9 mouse cellular contexts compared by ENCODE assay signal in genomic region chr1:139422941-139423340, GRCm38 (mm10). TPM values are rescaled to one million over a fixed set of nuclear protein-coding genes. Genes with fewer than 3 reads are reported as not detected.
DNase-seq lines count a peak whose midpoint lies in the region; ATAC-seq and TF ChIP-seq lines count a peak whose summit lies in the region.
"Had no signal": no experiment of that assay in that cellular context is flagged by ENCODE, and none has a peak within 500 bp of the region (broad histone marks: within the 10 kb centered on the region; RNA-seq: fewer than 3 reads in every experiment).

No protein-coding gene starts in this region.

- in situ Hi-C loops in ES-E14 (cut with MboI; ENCODE audit: low sequenced_read_pairs in 2 of 2, unreplicated experiment in 2 of 2), result no loop called here

- H3K9me3 ChIP-seq in ES-E14 (ENCODE audit: control insufficient read depth, insufficient read depth, low read depth, low read length), result no peaks in the 10 kb centered on the region
- no peaks in the 10 kb centered on the region for H3K9me3 ChIP-seq in embryonic facial prominence, embryonic 12.5 days
- no peaks in the 10 kb centered on the region for H3K9me3 ChIP-seq in hindbrain, embryonic 16.5 days (ENCODE audit: control insufficient read depth, low read length)
- H3K9me3 ChIP-seq in liver, embryonic 12.5 days (replicated peaks), result no peaks in the 10 kb centered on the region
- no peaks in the 10 kb centered on the region for H3K9me3 ChIP-seq in neural tube, embryonic 14.5 days (ENCODE audit: control insufficient read depth, low read length)

- ATAC-seq in embryonic facial prominence, embryonic 12.5 days (ENCODE audit: insufficient number of reproducible peaks, insufficient read depth, low FRiP score, low TSS enrichment), result no peak
- ATAC-seq in hindbrain, embryonic 16.5 days, result no peak
- no peak for ATAC-seq in liver, embryonic 12.5 days
- ATAC-seq in neural tube, embryonic 14.5 days (ENCODE audit: low read depth), result no peak

- peak overlapping the region; percentile 94; the same call in 1 of the 2 replicates for H3K9ac ChIP-seq in ES-E14 (ENCODE audit: insufficient read depth, low read depth, low read length, poor library complexity, severe bottlenecking)
- H3K9ac ChIP-seq in embryonic facial prominence, embryonic 12.5 days, result peak overlapping the region; percentile 84
- peak overlapping the region; percentile 98 for H3K9ac ChIP-seq in hindbrain, embryonic 16.5 days (ENCODE audit: low read depth, low read length)
- H3K9ac ChIP-seq in liver, embryonic 12.5 days, result peak overlapping the region; percentile 94
- peak overlapping the region; percentile 87 for H3K9ac ChIP-seq in neural tube, embryonic 14.5 days (replicated peaks; ENCODE audit: low read depth, low read length)

- H3K27me3 ChIP-seq in cerebellum, adult 2 months (ENCODE audit: control insufficient read depth, insufficient read depth, low read length), result no peaks in the 10 kb centered on the region
- no peaks in the 10 kb centered on the region for H3K27me3 ChIP-seq in embryonic facial prominence, embryonic 12.5 days
- H3K27me3 ChIP-seq in hindbrain, embryonic 16.5 days (replicated peaks; ENCODE audit: control insufficient read depth, insufficient read depth, low read length), result no peaks in the 10 kb centered on the region
- H3K27me3 ChIP-seq in liver, embryonic 12.5 days (replicated peaks), result no peaks in the 10 kb centered on the region
- H3K27me3 ChIP-seq in neural tube, embryonic 14.5 days (ENCODE audit: control insufficient read depth, insufficient read depth, low read length), result no peaks in the 10 kb centered on the region

- H3K36me3 ChIP-seq in ES-E14 (ENCODE audit: control insufficient read depth, insufficient read depth, low read length, poor library complexity, severe bottlenecking), result peaks cover 10% of the 10 kb centered on the region
- H3K36me3 ChIP-seq in embryonic facial prominence, embryonic 12.5 days, result peaks cover 4% of the 10 kb centered on the region; the same call in 1 of the 2 replicates
- H3K36me3 ChIP-seq in hindbrain, embryonic 16.5 days (ENCODE audit: control insufficient read depth, insufficient read depth, low read length), result no peaks in the 10 kb centered on the region
- H3K36me3 ChIP-seq in liver, embryonic 12.5 days, result peaks cover 12% of the 10 kb centered on the region
- H3K36me3 ChIP-seq in neural tube, embryonic 14.5 days (ENCODE audit: control insufficient read depth, insufficient read depth, low read length), result no peaks in the 10 kb centered on the region

- H3K4me1 ChIP-seq in cerebellum, adult 2 months (ENCODE audit: control insufficient read depth, insufficient read depth, low read length), result peaks cover 6% of the 10 kb centered on the region; the same call in 1 of the 2 replicates
- peaks cover 5 to 9% of the 10 kb centered on the region in 2 experiments; a peak in 2 of 4 replicates for H3K4me1 ChIP-seq in ES-E14 (ENCODE audit: control insufficient read depth in 2 of 2, insufficient read depth in 2 of 2, low read length in 2 of 2, poor library complexity in 1 of 2)
- H3K4me1 ChIP-seq in embryonic facial prominence, embryonic 12.5 days, result peaks cover 27% of the 10 kb centered on the region
- H3K4me1 ChIP-seq in hindbrain, embryonic 16.5 days (ENCODE audit: control insufficient read depth, insufficient read depth, low read depth, low read length), result peaks cover 33% of the 10 kb centered on the region
- H3K4me1 ChIP-seq in liver, embryonic 12.5 days, result peaks cover 39% of the 10 kb centered on the region
- peaks cover 31% of the 10 kb centered on the region for H3K4me1 ChIP-seq in neural tube, embryonic 14.5 days (ENCODE audit: control insufficient read depth, insufficient read depth, low read length)

- TF ChIP-seq CTCF in cerebellum, adult 2 months (IDR thresholded peaks at IDR 0.05; ENCODE audit: borderline replicate concordance, insufficient read depth, low read depth, low read length), result no peak

- no peak overlapping the region for H3K27ac ChIP-seq in cerebellum, adult 2 months (ENCODE audit: insufficient read depth, low read length)
- H3K27ac ChIP-seq in ES-E14 (ENCODE audit: insufficient read depth, low read depth, low read length, poor library complexity, severe bottlenecking), result no peak overlapping the region
- 0 out of 2 replicates have a peak overlapping the region, but pooled peaks have one; percentile 93 for H3K27ac ChIP-seq in embryonic facial prominence, embryonic 12.5 days
- H3K27ac ChIP-seq in hindbrain, embryonic 16.5 days (ENCODE audit: low read depth, low read length), result peak overlapping the region; percentile 93; the same call in 1 of the 2 replicates
- H3K27ac ChIP-seq in liver, embryonic 12.5 days, result peak overlapping the region; percentile 86; the same call in 1 of the 2 replicates
- no peak overlapping the region for H3K27ac ChIP-seq in neural tube, embryonic 14.5 days (ENCODE audit: low read depth, low read length)

- peak in 1 of 2 experiments; percentile 13 for DNase-seq in cerebellum, adult 2 months
- no peak for DNase-seq in cerebellum, adult 9-10 months
- no peak for DNase-seq in ES-E14 (ENCODE audit: low read depth, low spot score)
- no peak for DNase-seq in left cerebral cortex, adult 8-10 months (ENCODE audit: low spot score in 2 of 2)

- WGBS in cerebellum, adult 2 months, result 5% methylated on average over 10 of the region's 10 CpGs
- WGBS in embryonic facial prominence, embryonic 12.5 days, result 26% methylated on average over 10 of the region's 10 CpGs
- WGBS in hindbrain, embryonic 16.5 days, result 18% methylated on average over 10 of the region's 10 CpGs
- WGBS in liver, embryonic 12.5 days (ENCODE audit: insufficient replicate concordance), result 25% methylated on average over 10 of the region's 10 CpGs
- 26% methylated on average over 10 of the region's 10 CpGs for WGBS in neural tube, embryonic 14.5 days

- TF ChIP-seq POLR2A in cerebellum, adult 2 months (IDR thresholded peaks at IDR 0.05; ENCODE audit: borderline replicate concordance, insufficient read depth, low read length), result no peak

- H3K4me2 ChIP-seq in embryonic facial prominence, embryonic 12.5 days (replicated peaks), result peak overlapping the region; percentile 61
- H3K4me2 ChIP-seq in hindbrain, embryonic 16.5 days (ENCODE audit: low read length), result peak overlapping the region; percentile 64
- peak overlapping the region; percentile 85 for H3K4me2 ChIP-seq in liver, embryonic 12.5 days
- H3K4me2 ChIP-seq in neural tube, embryonic 14.5 days (ENCODE audit: low read depth, low read length), result peak overlapping the region; percentile 88

- H3K4me3 ChIP-seq in cerebellum, adult 2 months (replicated peaks; ENCODE audit: insufficient read depth, low read depth, low read length), result peak overlapping the region; percentile 91
- H3K4me3 ChIP-seq in ES-E14 (ENCODE audit: insufficient read depth in 1 of 2, low read depth in 1 of 2, low read length in 2 of 2, poor library complexity in 1 of 2, severe bottlenecking in 1 of 2), result peak overlapping the region; percentile 83 to 94
- H3K4me3 ChIP-seq in embryonic facial prominence, embryonic 12.5 days, result peak overlapping the region; percentile 77
- peak overlapping the region; percentile 97 for H3K4me3 ChIP-seq in hindbrain, embryonic 16.5 days (ENCODE audit: low read length)
- H3K4me3 ChIP-seq in liver, embryonic 12.5 days, result peak overlapping the region; percentile 87
- H3K4me3 ChIP-seq in neural tube, embryonic 14.5 days (ENCODE audit: low read depth, low read length), result peak overlapping the region; percentile 96

TF ChIP-seq in ES-E14, 5 proteins besides CTCF, POLR2A, EP300 and RAD21:
- TF ChIP-seq ZC3H11A (IDR thresholded peaks at IDR 0.05; ENCODE audit: borderline replicate concordance, low read depth, low read length) (no peak), HCFC1 (IDR thresholded peaks at IDR 0.05; ENCODE audit: borderline replicate concordance, insufficient read depth, low read length) (no peak), MAFK (IDR thresholded peaks at IDR 0.05; ENCODE audit: insufficient read depth, low read depth, low read length) (no peak), CHD2 (IDR thresholded peaks at IDR 0.05; ENCODE audit: low read depth, low read length) (no peak), ZNF384 (IDR thresholded peaks at IDR 0.05; ENCODE audit: low read depth, low read length) (no peak)

RNA-seq across cellular contexts. Expression of gene Zbtb41, which starts 0.9 kb away (rescaled TPM):
- 7.4 and 7.7 TPM in 2 replicates for polyA plus RNA-seq in cerebellum, adult 2 months (2012; rRNA removed)
- total RNA-seq in ES-E14 (2012; rRNA removed), result 11.4 and 12.3 TPM in 2 replicates
- 12.9 and 13.3 TPM in 2 replicates for polyA plus RNA-seq in embryonic facial prominence, embryonic 12.5 days (2016; fragmentation: Nextera tagmentation; extraction: Ambion mirVana)
- polyA plus RNA-seq in hindbrain, embryonic 16.5 days (2015; fragmentation: Nextera tagmentation; extraction: Ambion mirVana), result 11.8 and 14.4 TPM in 2 replicates
- polyA plus RNA-seq in liver, embryonic 12.5 days (2016; fragmentation: Nextera tagmentation; extraction: Ambion mirVana), result 5.3 and 5.9 TPM in 2 replicates
- polyA plus RNA-seq in neural tube, embryonic 14.5 days (2014; fragmentation: Nextera tagmentation; extraction: Ambion mirVana), result 24.6 and 26.5 TPM in 2 replicates
- total RNA-seq in left cerebral cortex, adult 8-10 months (2022), result 10 to 100 TPM; 24.0 to 28.5 (median 26.5) TPM

RNA-seq across cellular contexts. Expression of gene Aspm, which starts 31.6 kb away (rescaled TPM):
- polyA plus RNA-seq in cerebellum, adult 2 months (2012; rRNA removed), result 0.07 and 0.32 TPM in 2 replicates
- 42.8 and 51.5 TPM in 2 replicates for total RNA-seq in ES-E14 (2012; rRNA removed)
- polyA plus RNA-seq in embryonic facial prominence, embryonic 12.5 days (2016; fragmentation: Nextera tagmentation; extraction: Ambion mirVana), result 21.0 and 21.4 TPM in 2 replicates
- polyA plus RNA-seq in hindbrain, embryonic 16.5 days (2015; fragmentation: Nextera tagmentation; extraction: Ambion mirVana), result 2.9 and 3.5 TPM in 2 replicates
- 14.8 and 15.2 TPM in 2 replicates for polyA plus RNA-seq in liver, embryonic 12.5 days (2016; fragmentation: Nextera tagmentation; extraction: Ambion mirVana)
- polyA plus RNA-seq in neural tube, embryonic 14.5 days (2014; fragmentation: Nextera tagmentation; extraction: Ambion mirVana), result 2.3 and 2.5 TPM in 2 replicates
- under 1 TPM; 0.37 to 0.55 (median 0.47) TPM for total RNA-seq in left cerebral cortex, adult 8-10 months (2022)

RNA-seq across cellular contexts. Expression of gene Crb1, which starts 46.0 kb away (rescaled TPM):
- polyA plus RNA-seq in cerebellum, adult 2 months (2012; rRNA removed), result 0.21 and 0.25 TPM in 2 replicates
- 0.11 and 0.18 TPM in 2 replicates for total RNA-seq in ES-E14 (2012; rRNA removed)
- 0.39 and 0.58 TPM in 2 replicates for polyA plus RNA-seq in embryonic facial prominence, embryonic 12.5 days (2016; fragmentation: Nextera tagmentation; extraction: Ambion mirVana)
- polyA plus RNA-seq in hindbrain, embryonic 16.5 days (2015; fragmentation: Nextera tagmentation; extraction: Ambion mirVana), result 1.2 and 1.4 TPM in 2 replicates
- 0.05 TPM in 1 of 2 replicates, not detected in the other for polyA plus RNA-seq in liver, embryonic 12.5 days (2016; fragmentation: Nextera tagmentation; extraction: Ambion mirVana)
- 1.1 and 1.5 TPM in 2 replicates for polyA plus RNA-seq in neural tube, embryonic 14.5 days (2014; fragmentation: Nextera tagmentation; extraction: Ambion mirVana)
- 1 to 10 TPM in 2 of 4 experiments, under 1 TPM in 2; 0.65 to 1.2 (median 0.92) TPM for total RNA-seq in left cerebral cortex, adult 8-10 months (2022)
- total RNA-seq: neutrophil, adult 5-6 weeks had no signal

Comparison
In these comparisons a context has a peak if more than half of its experiments do, and no peak if none do; other contexts are left out.
1. H3K27ac ChIP-seq: peak in embryonic facial prominence, embryonic 12.5 days (single experiment), hindbrain, embryonic 16.5 days (single experiment) and liver, embryonic 12.5 days (single experiment); none in cerebellum, adult 2 months (single experiment), ES-E14 (single experiment) and neural tube, embryonic 14.5 days (single experiment).
2. Peak in every context shown above with its lines, with median percentiles within 50 percentile points of each other: H3K4me3 ChIP-seq, H3K9ac ChIP-seq and H3K4me2 ChIP-seq.